Mouse (Mus musculus) thymus, postnatal 14 days (tissue): Measurements from ENCODE around the gene Camta1.

Experiments used
- DNase-seq: peaks from one replicate; pipeline ENCODE4 v3.0.0; 2021

Camta1 gene

GRCm38 (mm10) chr4:151303931-151304330, 557.7 kb downstream of the Camta1 start:
- no peak for DNase-seq

- no peak for DNase-seq
Observed at GRCm38 (mm10) chr4:151303436-151303835, 558.2 kb downstream of the Camta1 start.

- peak; percentile 13 for DNase-seq
Observed at GRCm38 (mm10) chr4:151302195-151303126, 559.2 kb downstream of the Camta1 start.

GRCm38 (mm10) chr4:151301337-151301736, 560.3 kb downstream of the Camta1 start:
- no peak for DNase-seq

- no peak for DNase-seq
Observed at GRCm38 (mm10) chr4:151300706-151301105, 561.0 kb downstream of the Camta1 start.

- no peak for DNase-seq
Observed at GRCm38 (mm10) chr4:151295515-151296203, 566.0 kb downstream of the Camta1 start.

- no peak for DNase-seq
Observed at GRCm38 (mm10) chr4:151288893-151289585, 572.6 kb downstream of the Camta1 start.

- no peak for DNase-seq
Observed at GRCm38 (mm10) chr4:151285905-151286445, 575.7 kb downstream of the Camta1 start.

GRCm38 (mm10) chr4:151285432-151285831, 576.2 kb downstream of the Camta1 start:
- DNase-seq, result no peak

GRCm38 (mm10) chr4:151283092-151283741, 578.5 kb downstream of the Camta1 start:
- DNase-seq, result peak; percentile 22

- DNase-seq, result no peak
Observed at GRCm38 (mm10) chr4:151282103-151282502, 579.6 kb downstream of the Camta1 start.

- no peak for DNase-seq
Observed at GRCm38 (mm10) chr4:151275292-151275691, 586.4 kb downstream of the Camta1 start.

- no peak for DNase-seq
Observed at GRCm38 (mm10) chr4:151263786-151264414, 597.8 kb downstream of the Camta1 start.

GRCm38 (mm10) chr4:151263052-151263451, 598.6 kb downstream of the Camta1 start:
- no peak for DNase-seq

- DNase-seq, result no peak
Observed at GRCm38 (mm10) chr4:151256622-151257021, 605.1 kb downstream of the Camta1 start.

GRCm38 (mm10) chr4:151250824-151251223, 610.9 kb downstream of the Camta1 start:
- no peak for DNase-seq

GRCm38 (mm10) chr4:151245068-151245797, 616.4 kb downstream of the Camta1 start:
- no peak for DNase-seq

GRCm38 (mm10) chr4:151243445-151243844, 618.2 kb downstream of the Camta1 start:
- no peak for DNase-seq

GRCm38 (mm10) chr4:151242751-151243150, 618.9 kb downstream of the Camta1 start:
- DNase-seq, result no peak

GRCm38 (mm10) chr4:151240465-151240864, 621.2 kb downstream of the Camta1 start:
- DNase-seq, result no peak

GRCm38 (mm10) chr4:151238970-151239684, 622.5 kb downstream of the Camta1 start:
- DNase-seq, result no peak
